Mouse (Mus musculus): Measurements from ENCODE around the gene Dcst1. TPM values are rescaled to one million over a fixed set of nuclear protein-coding genes. Genes with fewer than 3 reads are reported as not detected.

The Dcst1 gene
- polyA plus RNA-seq (2012), result 0.10 TPM in 1 of 2 replicates, not detected in the other

DNA sequence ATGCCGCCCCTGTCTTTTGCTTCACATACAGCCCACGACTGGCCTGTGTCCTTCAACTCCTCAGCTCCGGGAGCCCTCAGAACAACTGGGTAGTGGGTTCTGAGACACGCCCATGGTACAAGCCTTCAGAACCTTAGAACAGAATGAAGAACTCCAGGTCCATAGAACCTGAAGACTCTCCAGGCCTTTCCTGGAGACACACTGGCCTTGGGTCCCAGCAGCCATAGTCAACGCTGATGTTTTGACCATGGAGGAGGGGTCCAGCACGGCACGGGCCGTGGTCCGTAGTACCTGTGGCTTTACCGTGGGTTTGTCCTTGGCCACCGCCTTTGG, at the start of gene Dcst1:
Dcst1 (minus strand) TSS at position 101 of the 333 bp plus-strand sequence.
- H3K27me3 ChIP-seq (ENCODE audit: control insufficient read depth), result peaks cover 2% of the 10 kb centered on the region; the same call in 1 of the 2 replicates
- no peaks in the 10 kb centered on the region for H3K36me3 ChIP-seq (ENCODE audit: control insufficient read depth)
- TF ChIP-seq TAL1 (IDR thresholded peaks at IDR 0.05; ENCODE audit: low read length) (no peak), GATA1 (IDR thresholded peaks at IDR 0.05; ENCODE audit: low read length) (no peak)
- no peak within 1 kb of the TSS for H3K4me3 ChIP-seq (replicated peaks)
- no peaks in the 10 kb centered on the region for H3K9me3 ChIP-seq (ENCODE audit: control insufficient read depth, low read length)
- no peaks in the 10 kb centered on the region for H3K4me1 ChIP-seq (ENCODE audit: control insufficient read depth)

DNA sequence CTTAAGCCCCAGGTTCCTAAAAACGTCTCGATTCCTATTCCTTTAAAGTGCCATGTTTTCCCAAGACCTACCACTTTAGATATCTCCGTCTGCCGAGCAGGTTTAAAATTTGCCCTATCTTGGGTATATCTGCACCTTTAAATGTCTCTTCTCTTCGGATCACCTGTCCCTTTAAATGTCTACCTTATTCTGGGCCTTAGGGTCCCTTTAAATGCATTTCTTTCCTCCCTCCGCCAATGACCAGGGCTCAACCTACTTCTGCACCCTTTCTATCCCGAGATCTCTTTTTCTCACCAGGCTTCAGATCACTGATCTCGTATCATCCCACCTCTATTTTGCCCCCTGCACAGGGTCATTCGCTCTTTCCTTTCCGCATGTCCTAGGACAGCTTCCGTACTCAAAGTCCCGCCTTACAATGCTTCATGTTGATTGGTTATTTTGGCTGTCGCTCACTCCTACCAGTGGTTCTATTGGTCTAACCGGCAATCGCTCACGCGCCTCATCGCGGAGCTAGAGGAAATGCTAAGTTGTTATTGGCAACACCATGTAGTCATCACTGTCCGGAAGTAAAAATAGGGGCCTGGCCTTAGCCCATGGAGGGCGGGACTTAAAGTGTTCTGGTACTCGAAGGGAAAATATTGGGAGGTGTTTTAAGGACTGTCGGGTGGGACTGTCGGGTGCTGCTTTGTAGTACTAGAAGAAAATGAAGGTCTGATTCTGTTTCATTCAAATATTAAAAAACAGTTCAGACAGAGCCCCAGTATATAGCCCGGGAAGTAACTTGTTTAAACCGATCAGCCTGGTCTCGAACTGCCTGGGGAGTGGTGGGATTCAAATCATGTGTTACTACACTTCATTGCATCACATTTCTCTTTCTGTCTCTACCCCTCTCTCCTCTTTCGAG, 46.7 kb upstream of the Dcst1 start, which contains the start of gene Flad1:
Flad1 (minus strand) TSS at position 381 of the 904 bp plus-strand sequence.
- peaks cover 3% of the 10 kb centered on the region for H3K9me3 ChIP-seq (ENCODE audit: control insufficient read depth, low read length)
- H3K4me1 ChIP-seq (ENCODE audit: control insufficient read depth), result peaks cover 42% of the 10 kb centered on the region
- no peaks in the 10 kb centered on the region for H3K27me3 ChIP-seq (ENCODE audit: control insufficient read depth)
- TF ChIP-seq GATA1 (IDR thresholded peaks at IDR 0.05; ENCODE audit: low read length) (no peak), TAL1 (IDR thresholded peaks at IDR 0.05; ENCODE audit: low read length) (no peak)
- peaks cover 61% of the 10 kb centered on the region for H3K36me3 ChIP-seq (ENCODE audit: control insufficient read depth)
- peak within 1 kb of the TSS; percentile 77 for H3K4me3 ChIP-seq (replicated peaks)

DNA sequence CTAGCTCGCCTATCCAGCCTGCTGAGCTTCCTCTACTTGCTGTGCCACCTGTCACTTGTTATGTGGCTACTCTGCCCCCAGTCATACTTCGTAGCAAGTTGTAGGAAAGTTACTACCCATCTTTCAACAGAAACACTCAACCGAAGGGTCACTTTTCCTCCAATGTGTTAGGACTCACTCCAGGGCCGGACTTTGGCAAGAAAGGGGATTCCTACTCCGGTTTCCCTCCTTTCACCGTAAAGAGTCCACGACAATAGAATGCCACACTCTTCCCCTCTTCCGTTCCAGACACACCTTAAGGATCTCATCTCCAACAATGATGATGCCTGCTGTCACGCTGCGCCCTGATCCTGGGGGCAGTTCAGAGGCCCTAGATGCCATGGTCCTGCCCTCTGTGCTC, 45.8 kb upstream of the Dcst1 start:
- Histone ChIP-seq H3K4me3 (replicated peaks) (peak overlapping the region; percentile 77), H3K9me3 (ENCODE audit: control insufficient read depth, low read length) (peaks cover 3% of the 10 kb centered on the region), H3K4me1 (ENCODE audit: control insufficient read depth) (peaks cover 33% of the 10 kb centered on the region), H3K36me3 (ENCODE audit: control insufficient read depth) (peaks cover 55% of the 10 kb centered on the region), H3K27me3 (ENCODE audit: control insufficient read depth) (no peaks in the 10 kb centered on the region)
- TF ChIP-seq TAL1 (IDR thresholded peaks at IDR 0.05; ENCODE audit: low read length) (no peak), GATA1 (IDR thresholded peaks at IDR 0.05; ENCODE audit: low read length) (no peak)

- H3K9me3 ChIP-seq (ENCODE audit: control insufficient read depth, low read length), result peaks cover under 1% of the 10 kb centered on the region; the same call in 1 of the 2 replicates
- no peak for TF ChIP-seq TAL1 (IDR thresholded peaks at IDR 0.05; ENCODE audit: low read length)
- TF ChIP-seq GATA1 (IDR thresholded peaks at IDR 0.05; ENCODE audit: low read length), result no peak
- H3K36me3 ChIP-seq (ENCODE audit: control insufficient read depth), result peaks cover 53% of the 10 kb centered on the region
These were observed 44.6 kb upstream of the Dcst1 start for GRCm38 (mm10) chr3:89409701-89410100.

GRCm38 (mm10) chr3:89408448-89408847, 43.4 kb upstream of the Dcst1 start:
- peaks cover 51% of the 10 kb centered on the region for H3K36me3 ChIP-seq (ENCODE audit: control insufficient read depth)
- no peaks in the 10 kb centered on the region for H3K9me3 ChIP-seq (ENCODE audit: control insufficient read depth, low read length)
- H3K4me1 ChIP-seq (ENCODE audit: control insufficient read depth), result peaks cover 33% of the 10 kb centered on the region
- TF ChIP-seq GATA1 (IDR thresholded peaks at IDR 0.05; ENCODE audit: low read length), result no peak
- TF ChIP-seq TAL1 (IDR thresholded peaks at IDR 0.05; ENCODE audit: low read length), result no peak
- H3K4me3 ChIP-seq (replicated peaks), result no peak overlapping the region
- H3K27me3 ChIP-seq (ENCODE audit: control insufficient read depth), result no peaks in the 10 kb centered on the region

More at GRCm38 (mm10) chr3:89409701-89410100, 44.6 kb upstream of the Dcst1 start:
- no peaks in the 10 kb centered on the region for H3K27me3 ChIP-seq (ENCODE audit: control insufficient read depth)
- no peak overlapping the region for H3K4me3 ChIP-seq (replicated peaks)
- peaks cover 33% of the 10 kb centered on the region for H3K4me1 ChIP-seq (ENCODE audit: control insufficient read depth)

DNA sequence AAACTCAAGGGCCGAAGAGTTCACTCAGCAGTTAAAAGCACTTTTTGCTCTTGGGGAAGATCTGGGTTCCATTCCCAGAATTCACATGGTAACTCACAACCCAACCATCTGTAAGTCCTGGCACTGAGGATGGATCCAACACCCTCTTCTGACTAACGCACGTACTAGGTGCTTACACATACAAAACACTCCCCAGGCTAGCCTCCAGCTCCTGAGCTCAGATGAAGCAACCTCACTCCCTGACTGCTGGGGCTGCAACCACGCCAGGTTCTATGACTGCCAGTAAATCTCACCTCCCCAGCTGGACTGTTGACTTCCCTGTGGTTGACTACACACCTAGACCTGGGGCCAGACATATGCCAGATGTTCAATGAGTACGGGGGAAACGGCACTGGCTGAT, 41.8 kb upstream of the Dcst1 start:
- Histone ChIP-seq H3K4me3 (replicated peaks) (no peak overlapping the region), H3K4me1 (ENCODE audit: control insufficient read depth) (peaks cover 26% of the 10 kb centered on the region), H3K27me3 (ENCODE audit: control insufficient read depth) (no peaks in the 10 kb centered on the region), H3K9me3 (ENCODE audit: control insufficient read depth, low read length) (no peaks in the 10 kb centered on the region), H3K36me3 (ENCODE audit: control insufficient read depth) (peaks cover 61% of the 10 kb centered on the region)
- no peak for TF ChIP-seq TAL1 (IDR thresholded peaks at IDR 0.05; ENCODE audit: low read length)
- TF ChIP-seq GATA1 (IDR thresholded peaks at IDR 0.05; ENCODE audit: low read length), result no peak

DNA sequence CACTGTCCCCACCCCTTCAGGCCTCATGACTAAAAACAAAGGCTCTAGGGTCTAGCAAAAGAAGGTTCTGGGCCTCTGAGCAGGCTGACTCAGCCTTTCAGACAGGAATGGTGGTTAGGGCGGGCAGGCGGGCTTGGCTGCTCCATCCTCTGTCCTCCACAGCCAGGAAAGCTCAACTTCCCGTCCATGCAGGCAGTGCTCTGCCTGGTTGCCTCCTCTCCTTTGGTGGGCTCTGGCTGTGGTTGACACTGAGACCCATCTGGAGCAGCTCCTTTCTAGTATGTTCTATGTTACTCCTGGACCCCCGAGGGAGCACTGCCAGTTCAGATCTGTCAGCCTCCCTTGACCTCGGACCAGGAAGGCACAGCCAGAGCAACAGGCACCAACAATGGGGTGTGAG, 37.6 kb upstream of the Dcst1 start, which contains the start of gene Lenep:
Lenep (minus strand) TSS at position 101 of the 400 bp plus-strand sequence.
- H3K9me3 ChIP-seq (ENCODE audit: control insufficient read depth, low read length), result no peaks in the 10 kb centered on the region

DNA sequence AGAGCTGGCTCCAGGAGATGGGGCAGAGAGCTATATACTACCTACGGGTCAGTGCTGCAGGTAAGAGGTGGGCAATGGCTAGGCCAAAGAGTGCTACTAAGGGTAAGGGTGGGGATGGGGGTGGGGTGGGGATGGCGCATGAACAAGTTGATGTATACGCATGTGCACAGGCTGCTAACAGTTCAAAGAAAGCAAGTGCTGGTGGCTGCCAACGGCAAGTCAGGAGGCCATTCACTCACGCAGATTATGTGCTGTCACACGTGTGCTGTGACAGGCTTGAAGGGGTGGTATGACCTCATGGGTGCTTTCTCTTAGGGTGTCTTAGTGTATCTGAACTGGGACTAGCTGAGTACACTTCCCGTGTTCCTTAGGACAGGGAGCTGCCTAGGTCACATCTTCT, 36.3 kb upstream of the Dcst1 start:
- H3K4me1 ChIP-seq (ENCODE audit: control insufficient read depth), result peaks cover 6% of the 10 kb centered on the region
- TF ChIP-seq TAL1 (IDR thresholded peaks at IDR 0.05; ENCODE audit: low read length) (no peak), GATA1 (IDR thresholded peaks at IDR 0.05; ENCODE audit: low read length) (no peak)
- H3K9me3 ChIP-seq (ENCODE audit: control insufficient read depth, low read length), result no peaks in the 10 kb centered on the region
- H3K27me3 ChIP-seq (ENCODE audit: control insufficient read depth), result peaks cover 2% of the 10 kb centered on the region
- H3K4me3 ChIP-seq (replicated peaks), result no peak overlapping the region
- H3K36me3 ChIP-seq (ENCODE audit: control insufficient read depth), result peaks cover 45% of the 10 kb centered on the region

More for the DNA sequence above, 37.6 kb upstream of the Dcst1 start, which contains the start of gene Lenep:
- H3K4me3 ChIP-seq (replicated peaks), result no peak within 1 kb of the TSS
- H3K36me3 ChIP-seq (ENCODE audit: control insufficient read depth), result peaks cover 55% of the 10 kb centered on the region
- H3K4me1 ChIP-seq (ENCODE audit: control insufficient read depth), result peaks cover 5% of the 10 kb centered on the region
- TF ChIP-seq TAL1 (IDR thresholded peaks at IDR 0.05; ENCODE audit: low read length) (no peak), GATA1 (IDR thresholded peaks at IDR 0.05; ENCODE audit: low read length) (no peak)
- H3K27me3 ChIP-seq (ENCODE audit: control insufficient read depth), result no peaks in the 10 kb centered on the region

DNA sequence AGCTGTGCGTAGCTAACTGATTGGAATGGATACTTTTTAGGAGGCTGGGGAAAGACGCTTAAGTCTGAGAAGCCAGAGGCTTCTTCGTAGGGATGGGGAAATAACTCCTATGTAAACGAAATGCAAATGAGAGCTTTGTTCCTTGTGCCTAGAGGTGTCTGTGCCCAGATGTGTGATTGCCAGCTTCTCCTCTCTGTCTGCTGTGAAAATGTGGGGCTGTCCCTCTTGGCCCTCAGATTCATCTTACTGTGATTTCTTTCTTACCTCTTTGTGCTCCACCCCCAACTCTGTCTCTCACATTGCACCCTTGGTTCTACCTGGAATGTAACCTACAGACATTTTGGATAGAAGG, 31.6 kb upstream of the Dcst1 start:
- TF ChIP-seq GATA1 (IDR thresholded peaks at IDR 0.05; ENCODE audit: low read length) (no peak), TAL1 (IDR thresholded peaks at IDR 0.05; ENCODE audit: low read length) (no peak)
- Histone ChIP-seq H3K36me3 (ENCODE audit: control insufficient read depth) (peaks cover 5% of the 10 kb centered on the region), H3K4me1 (ENCODE audit: control insufficient read depth) (peaks cover 50% of the 10 kb centered on the region), H3K4me3 (replicated peaks) (peak overlapping the region; percentile 68), H3K27me3 (ENCODE audit: control insufficient read depth) (peaks cover 47% of the 10 kb centered on the region), H3K9me3 (ENCODE audit: control insufficient read depth, low read length) (peaks cover 2% of the 10 kb centered on the region; the same call in 1 of the 2 replicates)
